Mouse (Mus musculus) spleen, adult 12 weeks (tissue): ENCODE measurements at regions not wholly inside any gene's neighbourhood (a gene's known extent, or its start where the extent isn't known, plus 50 kb on each side); places are given as distances from the start of the nearest gene placed in this dataset.
A peak's percentile ranks its signal among the peaks of the same experiment; 100 is the strongest.
"Not testable (repeated sequence)": the region's sequence is repeated elsewhere in the genome, so short reads cannot be mapped to it uniquely, and the experiment has no call there.

ENCODE experiments used
- DNase-seq: peaks from one replicate; pipeline ENCODE4 v3.0.0; 2022; ENCODE audit warnings: low spot score

GRCm38 (mm10) chr5:52010426-52010825, 179.9 kb downstream of the Dhx15 start:
- no peak for DNase-seq

- no peak for DNase-seq
Observed at GRCm38 (mm10) chr5:52008942-52009341, 181.4 kb downstream of the Dhx15 start.

GRCm38 (mm10) chr5:52006843-52007242, 183.5 kb downstream of the Dhx15 start:
- no peak for DNase-seq

- no peak for DNase-seq
Observed at GRCm38 (mm10) chr5:51990847-51991610, 199.3 kb downstream of the Dhx15 start.

GRCm38 (mm10) chr5:51989396-51989795, 200.9 kb downstream of the Dhx15 start:
- DNase-seq = no peak

- DNase-seq = no peak
Observed at GRCm38 (mm10) chr5:51988913-51989312, 201.4 kb downstream of the Dhx15 start.

GRCm38 (mm10) chr5:51984966-51985365, 205.3 kb downstream of the Dhx15 start:
- DNase-seq = no peak

GRCm38 (mm10) chr5:51982780-51983179, 207.5 kb downstream of the Dhx15 start:
- no peak for DNase-seq

GRCm38 (mm10) chr5:51980901-51981300, 209.4 kb downstream of the Dhx15 start:
- DNase-seq = no peak

- no peak for DNase-seq
Observed at GRCm38 (mm10) chr5:51952499-51952898, 237.8 kb downstream of the Dhx15 start.

- no peak for DNase-seq
Observed at GRCm38 (mm10) chr5:51949996-51950395, 240.3 kb downstream of the Dhx15 start.

GRCm38 (mm10) chr5:51946062-51946461, 244.3 kb downstream of the Dhx15 start:
- no peak for DNase-seq

- not testable (repeated sequence) for DNase-seq
Observed at GRCm38 (mm10) chr5:51941925-51942291, 248.4 kb downstream of the Dhx15 start.

GRCm38 (mm10) chr5:51941255-51941924, 248.9 kb downstream of the Dhx15 start:
- peak; percentile 0 for DNase-seq

- no peak for DNase-seq
Observed at GRCm38 (mm10) chr5:51938845-51939244, 251.5 kb downstream of the Dhx15 start.

GRCm38 (mm10) chr5:51937320-51937719, 253.0 kb downstream of the Dhx15 start:
- DNase-seq = no peak

GRCm38 (mm10) chr5:51935391-51936354, 254.6 kb downstream of the Dhx15 start:
- DNase-seq = no peak

GRCm38 (mm10) chr5:51934910-51935309, 255.4 kb downstream of the Dhx15 start:
- no peak for DNase-seq

GRCm38 (mm10) chr5:51933331-51933730, 257.0 kb downstream of the Dhx15 start:
- DNase-seq = no peak

GRCm38 (mm10) chr5:51930416-51930815, 259.9 kb downstream of the Dhx15 start:
- no peak for DNase-seq

- DNase-seq = no peak
Observed at GRCm38 (mm10) chr5:51928801-51929200, 261.5 kb downstream of the Dhx15 start.

GRCm38 (mm10) chr5:51923417-51923816, 266.9 kb downstream of the Dhx15 start:
- DNase-seq = no peak
